Mouse (Mus musculus) embryonic facial prominence, embryonic 12.5 days (tissue): ENCODE results near the gene Uvrag. TPM values are rescaled to one million over a fixed set of nuclear protein-coding genes. Genes with fewer than 3 reads are reported as not detected.

Experiments
- ATAC-seq: fragments of 200-750 bp; cut with Nextera tagmentation; 2 replicates; pipeline ENCODE4 v1.8.0; 2017; ENCODE audit not compliant: insufficient number of reproducible peaks, insufficient read depth, low FRiP score, low TSS enrichment
- H3K27ac ChIP-seq: fragments of 300-500 bp; sonication (generic); 2 replicates; pipeline ENCODE4 v1.5.1; 2016; ENCODE audit warnings: mild to moderate bottlenecking
- H3K27me3 ChIP-seq: fragments of 300-500 bp; sonication (generic); 2 replicates; pipeline ENCODE4 v1.6.1; 2016; ENCODE audit warnings: mild to moderate bottlenecking, moderate library complexity
- H3K36me3 ChIP-seq: fragments of 300-500 bp; sonication (generic); 2 replicates; pipeline ENCODE4 v1.6.1; 2016; ENCODE audit warnings: mild to moderate bottlenecking
- H3K4me1 ChIP-seq: fragments of 300-500 bp; sonication (generic); 2 replicates; pipeline ENCODE4 v1.6.1; 2016
- H3K4me2 ChIP-seq: fragments of 300-500 bp; sonication (generic); replicated peaks from 2 replicates; pipeline ENCODE4 v1.6.1; 2016; ENCODE audit warnings: mild to moderate bottlenecking, moderate library complexity
- H3K4me3 ChIP-seq: fragments of 300-500 bp; sonication (generic); 2 replicates; pipeline ENCODE4 v1.5.1; 2016; ENCODE audit warnings: mild to moderate bottlenecking
- H3K9ac ChIP-seq: fragments of 300-500 bp; sonication (generic); 2 replicates; pipeline ENCODE4 v1.6.1; 2016; ENCODE audit warnings: mild to moderate bottlenecking, moderate library complexity
- H3K9me3 ChIP-seq: fragments of 300-500 bp; sonication (generic); 2 replicates; pipeline ENCODE4 v1.6.1; 2016; ENCODE audit warnings: mild to moderate bottlenecking, moderate library complexity
- WGBS: fragments of 180-500 bp; shearing (Covaris S2); methylation state at CpG from one replicate; pipeline ENCODE4 v1.1.7; 2016; 5-methylcytosine and 5-hydroxymethylcytosine counted together
- polyA plus RNA-seq: library from polyadenylated mRNA; unstranded; fragments of >200 nt; fragmentation: Nextera tagmentation; extraction: Ambion mirVana; gene quantifications from 2 replicates; pipeline ENCODE4 v1.2.1, GENCODE M21; 2016

Gene Uvrag
- polyA plus RNA-seq, 1 experiment from 2014 or later, result 20.2 TPM

GRCm38 (mm10) chr7:98986962-98987441, 153.9 kb downstream of the Uvrag start:
- no peak overlapping the region for H3K27ac ChIP-seq
- no peaks in the 10 kb centered on the region for H3K9me3 ChIP-seq
- no peak overlapping the region for H3K4me2 ChIP-seq
- ATAC-seq, result no peak
- H3K4me1 ChIP-seq, result peaks cover 42% of the 10 kb centered on the region
- H3K27me3 ChIP-seq, result 0 out of 2 replicates have a peak, but pooled peaks cover 3% of the 10 kb centered on the region
- no peak overlapping the region for H3K4me3 ChIP-seq
- WGBS, result 89% methylated on average over 14 of the region's 14 CpGs
- H3K36me3 ChIP-seq, result 0 out of 2 replicates have a peak, but pooled peaks cover 3% of the 10 kb centered on the region
- H3K9ac ChIP-seq, result no peak overlapping the region

- no peak overlapping the region for H3K9ac ChIP-seq
- H3K4me2 ChIP-seq, result no peak overlapping the region
- no peaks in the 10 kb centered on the region for H3K9me3 ChIP-seq
- H3K4me1 ChIP-seq, result peaks cover 39% of the 10 kb centered on the region
- H3K36me3 ChIP-seq, result 0 out of 2 replicates have a peak, but pooled peaks cover 3% of the 10 kb centered on the region
- no peak overlapping the region for H3K27ac ChIP-seq
- ATAC-seq, result no peak
- H3K4me3 ChIP-seq, result no peak overlapping the region
- 0 out of 2 replicates have a peak, but pooled peaks cover 3% of the 10 kb centered on the region for H3K27me3 ChIP-seq
- WGBS, result 50% methylated on average over 2 of the region's 2 CpGs
Observed at GRCm38 (mm10) chr7:98985935-98986334, 155.0 kb downstream of the Uvrag start.

- H3K9ac ChIP-seq, result no peak overlapping the region
- 0 out of 2 replicates have a peak, but pooled peaks cover under 1% of the 10 kb centered on the region for H3K36me3 ChIP-seq
- peaks cover 39% of the 10 kb centered on the region for H3K4me1 ChIP-seq
- H3K4me3 ChIP-seq, result no peak overlapping the region
- no peak for ATAC-seq
- no peak overlapping the region for H3K4me2 ChIP-seq
- H3K9me3 ChIP-seq, result no peaks in the 10 kb centered on the region
- WGBS, result 77% methylated on average over 6 of the region's 6 CpGs
- no peak overlapping the region for H3K27ac ChIP-seq
- 0 out of 2 replicates have a peak, but pooled peaks cover 3% of the 10 kb centered on the region for H3K27me3 ChIP-seq
Observed at GRCm38 (mm10) chr7:98985489-98985888, 155.5 kb downstream of the Uvrag start.

- Histone ChIP-seq H3K4me2 (no peak overlapping the region), H3K4me1 (peaks cover 39% of the 10 kb centered on the region), H3K9me3 (no peaks in the 10 kb centered on the region), H3K9ac (no peak overlapping the region), H3K36me3 (no peaks in the 10 kb centered on the region), H3K27me3 (0 out of 2 replicates have a peak, but pooled peaks cover 3% of the 10 kb centered on the region), H3K4me3 (no peak overlapping the region), H3K27ac (peak overlapping the region; percentile 7; the same call in 1 of the 2 replicates)
- WGBS, result 40% methylated on average over 7 of the region's 7 CpGs
- no peak for ATAC-seq
Observed at GRCm38 (mm10) chr7:98984319-98984718, 156.6 kb downstream of the Uvrag start.

- Histone ChIP-seq H3K9me3 (no peaks in the 10 kb centered on the region), H3K4me2 (no peak overlapping the region)
- no peak for ATAC-seq
Observed at GRCm38 (mm10) chr7:98983058-98983457, 157.9 kb downstream of the Uvrag start.

GRCm38 (mm10) chr7:98981423-98981822, 159.5 kb downstream of the Uvrag start:
- Histone ChIP-seq H3K9ac (no peak overlapping the region), H3K27ac (no peak overlapping the region), H3K36me3 (no peaks in the 10 kb centered on the region), H3K4me1 (peaks cover 43% of the 10 kb centered on the region), H3K9me3 (no peaks in the 10 kb centered on the region), H3K27me3 (0 out of 2 replicates have a peak, but pooled peaks cover 3% of the 10 kb centered on the region), H3K4me2 (no peak overlapping the region), H3K4me3 (no peak overlapping the region)
- 78% methylated on average over 6 of the region's 6 CpGs for WGBS
- ATAC-seq, result no peak

More at GRCm38 (mm10) chr7:98983058-98983457, 157.9 kb downstream of the Uvrag start:
- WGBS, result 35% methylated on average over 12 of the region's 12 CpGs
- Histone ChIP-seq H3K4me1 (peaks cover 39% of the 10 kb centered on the region), H3K36me3 (no peaks in the 10 kb centered on the region), H3K9ac (no peak overlapping the region), H3K27me3 (0 out of 2 replicates have a peak, but pooled peaks cover 3% of the 10 kb centered on the region), H3K4me3 (no peak overlapping the region), H3K27ac (0 out of 2 replicates have a peak overlapping the region, but pooled peaks have one; percentile 7)

- 66% methylated on average over 12 of the region's 12 CpGs for WGBS
- Histone ChIP-seq H3K4me3 (no peak overlapping the region), H3K9ac (no peak overlapping the region), H3K27ac (no peak overlapping the region), H3K36me3 (no peaks in the 10 kb centered on the region), H3K4me1 (peaks cover 9% of the 10 kb centered on the region; the same call in 1 of the 2 replicates), H3K9me3 (no peaks in the 10 kb centered on the region), H3K4me2 (no peak overlapping the region), H3K27me3 (no peaks in the 10 kb centered on the region)
- ATAC-seq, result no peak
Observed at GRCm38 (mm10) chr7:98976839-98977457, 164.0 kb downstream of the Uvrag start.

- no peak overlapping the region for H3K4me3 ChIP-seq
- H3K4me1 ChIP-seq, result peaks cover 8% of the 10 kb centered on the region; the same call in 1 of the 2 replicates
- H3K27ac ChIP-seq, result no peak overlapping the region
- no peaks in the 10 kb centered on the region for H3K27me3 ChIP-seq
- no peak overlapping the region for H3K9ac ChIP-seq
- H3K4me2 ChIP-seq, result no peak overlapping the region
- no peak for ATAC-seq
- H3K9me3 ChIP-seq, result 0 out of 2 replicates have a peak, but pooled peaks cover under 1% of the 10 kb centered on the region
- H3K36me3 ChIP-seq, result no peaks in the 10 kb centered on the region
- WGBS, result 27% methylated on average over 4 of the region's 4 CpGs
Observed at GRCm38 (mm10) chr7:98974590-98974989, 166.4 kb downstream of the Uvrag start.

- no peak overlapping the region for H3K9ac ChIP-seq
- peaks cover 26% of the 10 kb centered on the region for H3K4me1 ChIP-seq
- WGBS, result 83% methylated on average over 5 of the region's 5 CpGs
- H3K9me3 ChIP-seq, result 0 out of 2 replicates have a peak, but pooled peaks cover 3% of the 10 kb centered on the region
- no peak for ATAC-seq
- H3K27ac ChIP-seq, result no peak overlapping the region
- no peak overlapping the region for H3K4me2 ChIP-seq
- no peak overlapping the region for H3K4me3 ChIP-seq
- H3K36me3 ChIP-seq, result no peaks in the 10 kb centered on the region
- H3K27me3 ChIP-seq, result no peaks in the 10 kb centered on the region; the same call in 1 of the 2 replicates
Observed at GRCm38 (mm10) chr7:98970721-98971120, 170.2 kb downstream of the Uvrag start.

- no peak for ATAC-seq
- 0 out of 2 replicates have a peak, but pooled peaks cover 3% of the 10 kb centered on the region for H3K9me3 ChIP-seq
- no peak overlapping the region for H3K4me3 ChIP-seq
- peaks cover 22% of the 10 kb centered on the region for H3K4me1 ChIP-seq
- no peak overlapping the region for H3K4me2 ChIP-seq
- no peaks in the 10 kb centered on the region for H3K36me3 ChIP-seq
- H3K27ac ChIP-seq, result 0 out of 2 replicates have a peak overlapping the region, but pooled peaks have one; percentile 9
- WGBS, result 71% methylated on average over 8 of the region's 8 CpGs
- H3K27me3 ChIP-seq, result no peaks in the 10 kb centered on the region; the same call in 1 of the 2 replicates
- H3K9ac ChIP-seq, result no peak overlapping the region
Observed at GRCm38 (mm10) chr7:98968741-98969395, 172.1 kb downstream of the Uvrag start.

- no peak for ATAC-seq
- H3K27ac ChIP-seq, result 0 out of 2 replicates have a peak overlapping the region, but pooled peaks have one; percentile 9
- 12% methylated on average over 16 of the region's 16 CpGs for WGBS
- no peaks in the 10 kb centered on the region for H3K36me3 ChIP-seq
- H3K9me3 ChIP-seq, result 0 out of 2 replicates have a peak, but pooled peaks cover 3% of the 10 kb centered on the region
- H3K27me3 ChIP-seq, result no peaks in the 10 kb centered on the region; the same call in 1 of the 2 replicates
- no peak overlapping the region for H3K4me3 ChIP-seq
- H3K4me1 ChIP-seq, result peaks cover 22% of the 10 kb centered on the region
- peak overlapping the region; percentile 36 for H3K4me2 ChIP-seq
- H3K9ac ChIP-seq, result 0 out of 2 replicates have a peak overlapping the region, but pooled peaks have one; percentile 8
Observed at GRCm38 (mm10) chr7:98968082-98968674, 172.8 kb downstream of the Uvrag start.
